Mouse (Mus musculus) heart, adult 10 weeks (tissue): ENCODE measurements around the gene 1700016C15Rik. TPM values are rescaled to one million over a fixed set of nuclear protein-coding genes. Genes with fewer than 3 reads are reported as not detected.

ENCODE experiments used
- polyA plus RNA-seq: library from polyadenylated mRNA; stranded (reverse); fragments of 350-450 nt; fragmentation: Illumina TruSeq; extraction: RNeasy Lipid Tissue Mini Kit (QIAGEN cat#74804); gene quantifications from one replicate; pipeline ENCODE4 v1.2.3, GENCODE M21; 2014; ENCODE audit warnings: low read depth, low replicate concordance

The 1700016C15Rik gene
- not detected for polyA plus RNA-seq

GRCm38 (mm10) chr1:177729043-177730024, at the start of gene 1700016C15Rik:
TSS of gene 1700016C15Rik (plus strand) at chr1:177729814.

GRCm38 (mm10) chr1:177796193-177796939, 66.8 kb downstream of the 1700016C15Rik start, which contains the start of gene Adss:
TSS of gene Adss (minus strand) at chr1:177796511.

Other genes with a start within 250 kb of the 1700016C15Rik start
- gene Adss, start 66.7 kb downstream of the 1700016C15Rik start, polyA plus RNA-seq, result 12.4 TPM